Mouse (Mus musculus) forebrain, postnatal 0 days (tissue): ENCODE measurements around the gene Taf5l. TPM values are rescaled to one million over a fixed set of nuclear protein-coding genes. Genes with fewer than 3 reads are reported as not detected.
"Not testable (repeated sequence)": the region's sequence is repeated elsewhere in the genome, so short reads cannot be mapped to it uniquely, and the experiment has no call there.

Experiments used
- ATAC-seq: fragments of 200-750 bp; cut with Nextera tagmentation; 2 replicates; pipeline ENCODE4 v1.8.0; 2017; ENCODE audit warnings: mild to moderate bottlenecking, moderate library complexity
- DNase-seq: peaks from one replicate; pipeline ENCODE4 v3.0.0-alpha.2; 2015
- H3K27ac ChIP-seq: fragments of 300-500 bp; sonication (generic); 2 replicates; pipeline ENCODE4 v1.5.1; 2014; ENCODE audit warnings: low read depth, mild to moderate bottlenecking, antibody characterized with exemption, low read length, moderate library complexity, mixed read lengths
- H3K27me3 ChIP-seq: fragments of 300-500 bp; sonication (generic); 2 replicates; pipeline ENCODE4 v1.6.1; 2014; ENCODE audit warnings: mild to moderate bottlenecking, low read length, mixed read lengths; ENCODE audit not compliant: insufficient read depth
- H3K36me3 ChIP-seq: fragments of 300-500 bp; sonication (generic); 2 replicates; pipeline ENCODE4 v1.6.1; 2014; ENCODE audit warnings: mild to moderate bottlenecking, moderate library complexity; ENCODE audit not compliant: insufficient read depth
- H3K4me1 ChIP-seq: fragments of 300-500 bp; sonication (generic); 2 replicates; pipeline ENCODE4 v1.6.1; 2014; ENCODE audit warnings: antibody characterized with exemption; ENCODE audit not compliant: insufficient read depth
- H3K4me2 ChIP-seq: fragments of 300-500 bp; sonication (generic); 2 replicates; pipeline ENCODE4 v1.6.1; 2014; ENCODE audit warnings: low read depth, mild to moderate bottlenecking, moderate library complexity
- H3K4me3 ChIP-seq: fragments of 300-500 bp; sonication (generic); 2 replicates; pipeline ENCODE4 v1.5.1; 2014; ENCODE audit warnings: low read depth, low read length, mixed read lengths
- H3K9ac ChIP-seq: fragments of 300-500 bp; sonication (generic); 2 replicates; pipeline ENCODE4 v1.6.1; 2014; ENCODE audit warnings: mild to moderate bottlenecking
- H3K9me3 ChIP-seq: fragments of 300-500 bp; sonication (generic); 2 replicates; pipeline ENCODE4 v1.6.1; 2016; ENCODE audit warnings: low read length
- CTCF ChIP-seq: sonication (generic); IDR thresholded peaks from 2 replicates; pipeline ENCODE4 v1.5.1; 2016; ENCODE audit warnings: antibody characterized with exemption, control low read depth, low read depth
- WGBS: fragments of 180-500 bp; shearing (Covaris S2); extraction: QIAGEN DNeasy Blood & Tissue Kit; methylation state at CpG from one replicate; pipeline ENCODE4 v1.1.7; 2014; 5-methylcytosine and 5-hydroxymethylcytosine counted together
- polyA plus RNA-seq: library from polyadenylated mRNA; unstranded; fragments of >200 nt; fragmentation: Nextera tagmentation; extraction: Ambion mirVana; gene quantifications from 2 replicates; pipeline ENCODE4 v1.2.1, GENCODE M21; 2015
- total RNA-seq: library from RNA; depleted of rRNA; stranded (reverse); fragments of >200 nt; gene quantifications from 2 replicates; pipeline ENCODE4 v1.2.3, GENCODE M21; 2014

Gene Taf5l
- total and polyA plus RNA-seq, 2 experiments from 2014 or later, result 24.4 to 39.8 TPM

- ATAC-seq, result no peak
- DNase-seq, result no peak
- H3K36me3 ChIP-seq, result peaks cover 71% of the 10 kb centered on the region
- H3K27me3 ChIP-seq, result no peaks in the 10 kb centered on the region
- 95% methylated on average over 7 of the region's 7 CpGs for WGBS
- H3K4me1 ChIP-seq, result no peaks in the 10 kb centered on the region
- no peak overlapping the region for H3K4me2 ChIP-seq
- no peak overlapping the region for H3K9ac ChIP-seq
- no peaks in the 10 kb centered on the region for H3K9me3 ChIP-seq
- no peak for TF ChIP-seq CTCF
- no peak overlapping the region for H3K27ac ChIP-seq
- H3K4me3 ChIP-seq, result no peak overlapping the region
Observed at GRCm38 (mm10) chr8:124038121-124038520, 16.9 kb upstream of the Taf5l start.

DNA sequence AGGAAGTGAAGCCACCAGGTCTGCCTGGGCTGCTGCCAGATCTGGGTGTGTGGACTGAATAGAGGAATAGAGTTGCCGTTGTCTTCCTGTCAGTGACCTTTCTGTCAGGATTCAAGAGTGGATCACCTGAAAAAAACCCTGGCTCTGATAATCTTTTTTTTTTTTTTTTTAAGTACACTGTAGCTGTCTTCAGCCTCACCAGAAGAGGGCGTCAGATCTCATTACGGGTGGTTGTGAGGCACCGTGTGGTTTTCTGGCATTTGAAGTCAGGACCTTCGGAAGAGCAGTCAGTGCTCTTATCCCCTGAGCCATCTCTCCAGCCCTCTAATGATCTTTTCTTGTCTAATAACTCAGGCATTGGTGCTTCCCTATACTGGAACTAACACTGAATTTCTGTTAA lies 12.2 kb upstream of the Taf5l start:
- no peaks in the 10 kb centered on the region for H3K4me1 ChIP-seq
- H3K27me3 ChIP-seq, result no peaks in the 10 kb centered on the region
- H3K9me3 ChIP-seq, result no peaks in the 10 kb centered on the region
- H3K4me3 ChIP-seq, result no peak overlapping the region
- DNase-seq, result no peak
- H3K27ac ChIP-seq, result no peak overlapping the region
- 59% methylated on average over 5 of the region's 5 CpGs for whole genome bisulfite sequencing
- no peak overlapping the region for H3K9ac ChIP-seq
- H3K36me3 ChIP-seq, result peaks cover 85% of the 10 kb centered on the region
- TF ChIP-seq CTCF, result peak; percentile 34
- ATAC-seq, result no peak
- H3K4me2 ChIP-seq, result no peak overlapping the region

GRCm38 (mm10) chr8:124027831-124028230 lies 6.6 kb upstream of the Taf5l start:
- Histone ChIP-seq H3K4me2 (no peak overlapping the region), H3K27me3 (no peaks in the 10 kb centered on the region), H3K27ac (no peak overlapping the region), H3K4me3 (no peak overlapping the region), H3K9me3 (no peaks in the 10 kb centered on the region), H3K9ac (no peak overlapping the region), H3K36me3 (peaks cover 52% of the 10 kb centered on the region), H3K4me1 (no peaks in the 10 kb centered on the region)
- WGBS, result 91% methylated on average over 6 of the region's 6 CpGs
- ATAC-seq, result no peak
- no peak for DNase-seq
- no peak for TF ChIP-seq CTCF

- not testable (repeated sequence) for H3K4me2 ChIP-seq, H3K27me3 ChIP-seq, H3K4me3 ChIP-seq, H3K27ac ChIP-seq, ATAC-seq, H3K9me3 ChIP-seq, H3K9ac ChIP-seq, H3K4me1 ChIP-seq, DNase-seq
- H3K36me3 ChIP-seq, result peaks cover 41% of the 10 kb centered on the region
- 81% methylated on average over 2 of the region's 2 CpGs for WGBS
Observed at GRCm38 (mm10) chr8:124026265-124026664, 5.1 kb upstream of the Taf5l start.

DNA sequence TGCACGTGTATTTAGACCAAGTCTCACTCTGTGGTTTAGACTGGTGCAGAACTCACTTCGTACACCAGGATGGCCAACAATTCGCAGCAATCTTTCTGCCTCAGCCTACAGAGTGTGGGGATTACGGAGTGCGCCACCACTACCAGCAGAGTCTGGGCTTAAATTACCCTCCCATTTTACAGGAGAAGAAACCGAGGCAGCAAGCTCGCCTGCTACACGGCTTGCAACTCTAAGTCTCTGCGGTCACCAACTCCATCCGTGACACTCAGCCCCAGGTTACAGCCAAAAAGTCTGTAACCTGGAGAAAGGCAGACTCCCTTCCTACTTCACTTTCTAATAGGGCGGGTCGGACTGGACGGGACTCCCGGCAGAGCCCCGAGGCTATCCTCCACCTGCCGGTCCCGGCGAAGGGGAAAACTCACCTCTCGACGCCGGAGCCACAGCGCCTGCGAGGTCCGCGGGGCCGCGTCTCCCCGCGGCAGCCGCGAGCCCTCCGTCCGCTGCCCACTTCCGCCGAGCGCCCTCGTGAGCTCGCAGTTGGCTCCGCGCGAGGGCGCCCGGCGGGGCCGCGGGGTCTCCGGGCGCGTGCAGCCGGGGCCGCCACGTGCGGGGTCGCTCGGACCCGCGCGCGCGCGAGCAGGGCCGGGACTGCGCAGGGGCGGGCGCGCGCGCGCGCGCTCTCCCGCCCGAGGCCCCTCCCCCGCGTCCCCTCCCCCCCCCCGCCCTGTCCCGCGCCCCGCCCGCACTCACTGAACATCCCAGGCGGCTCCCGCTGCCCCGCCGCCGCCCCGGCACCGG lies 559 bp downstream of the Taf5l start:
- 2% methylated on average over 44 of the region's 87 CpGs for WGBS
- DNase-seq (peak; percentile 83), ATAC-seq (peak; percentile 88)
- TF ChIP-seq CTCF, result peak; percentile 30
- Histone ChIP-seq H3K4me3 (peak overlapping the region; percentile 63), H3K27ac (peak overlapping the region; percentile 92), H3K9ac (peak overlapping the region; percentile 59), H3K4me1 (peaks cover 9% of the 10 kb centered on the region; the same call in 1 of the 2 replicates), H3K4me2 (peak overlapping the region; percentile 73), H3K27me3 (no peaks in the 10 kb centered on the region), H3K9me3 (no peaks in the 10 kb centered on the region), H3K36me3 (peaks cover 5% of the 10 kb centered on the region; the same call in 1 of the 2 replicates)

- Histone ChIP-seq H3K4me1 (peaks cover 9% of the 10 kb centered on the region; the same call in 1 of the 2 replicates), H3K4me3 (peak overlapping the region; percentile 63; the same call in 1 of the 2 replicates), H3K9me3 (no peaks in the 10 kb centered on the region), H3K36me3 (peaks cover 5% of the 10 kb centered on the region; the same call in 1 of the 2 replicates), H3K9ac (peak overlapping the region; percentile 59; the same call in 1 of the 2 replicates), H3K27ac (no peak overlapping the region), H3K27me3 (no peaks in the 10 kb centered on the region), H3K4me2 (peak overlapping the region; percentile 73)
- no peak for TF ChIP-seq CTCF
- 35% methylated on average over 13 of the region's 13 CpGs for WGBS
- ATAC-seq (no peak), DNase-seq (no peak)
Observed at GRCm38 (mm10) chr8:124019782-124020181, 1.4 kb downstream of the Taf5l start.

DNA sequence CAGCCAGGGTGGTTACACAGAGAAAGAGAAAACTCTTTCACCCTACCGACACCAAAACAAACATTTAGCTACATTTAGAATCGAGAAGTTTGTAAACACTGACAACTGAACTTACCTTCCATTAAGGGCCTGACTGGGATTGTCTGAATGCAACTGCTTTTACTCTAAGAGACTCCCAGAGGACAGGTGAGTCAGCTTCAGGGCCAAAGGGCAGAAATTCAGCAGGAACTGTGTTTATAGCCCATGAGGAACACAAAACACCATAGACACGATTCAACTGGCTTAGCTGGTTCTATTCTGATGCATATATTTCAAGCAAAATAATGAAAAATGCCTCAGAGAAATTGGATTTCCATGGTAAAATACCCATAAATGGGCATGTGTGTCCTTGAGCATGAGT lies 6.4 kb downstream of the Taf5l start:
- no peak overlapping the region for H3K4me3 ChIP-seq
- 0 out of 2 replicates have a peak, but pooled peaks cover under 1% of the 10 kb centered on the region for H3K36me3 ChIP-seq
- 86% methylated on average over 3 of the region's 3 CpGs for WGBS
- no peak overlapping the region for H3K9ac ChIP-seq
- no peak overlapping the region for H3K4me2 ChIP-seq
- TF ChIP-seq CTCF, result no peak
- peaks cover 5% of the 10 kb centered on the region; the same call in 1 of the 2 replicates for H3K4me1 ChIP-seq
- H3K27me3 ChIP-seq, result no peaks in the 10 kb centered on the region
- no peaks in the 10 kb centered on the region for H3K9me3 ChIP-seq
- DNase-seq (no peak), ATAC-seq (no peak)
- H3K27ac ChIP-seq, result no peak overlapping the region

DNA sequence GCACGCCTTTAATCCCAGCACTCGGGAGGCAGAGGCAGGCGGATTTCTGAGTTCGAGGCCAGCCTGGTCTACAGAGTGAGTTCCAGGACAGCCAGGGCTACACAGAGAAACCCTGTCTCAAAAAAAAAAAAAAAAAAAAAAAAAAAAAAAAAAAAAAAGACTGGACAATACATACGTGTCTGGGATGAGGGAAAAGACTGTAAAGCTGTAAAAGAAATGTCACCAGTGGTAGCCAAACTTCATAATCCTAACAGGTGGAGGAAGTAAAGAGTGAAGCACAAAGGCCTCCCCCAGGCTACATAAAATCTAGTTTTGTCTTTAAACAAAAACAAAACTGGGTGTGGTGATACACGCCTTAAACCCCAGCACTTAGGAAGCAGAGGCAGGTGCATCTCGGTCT lies 6.9 kb downstream of the Taf5l start:
- not testable (repeated sequence) for H3K4me2 ChIP-seq, H3K4me3 ChIP-seq, ATAC-seq, H3K27ac ChIP-seq, H3K27me3 ChIP-seq, H3K9ac ChIP-seq, DNase-seq, H3K9me3 ChIP-seq, H3K36me3 ChIP-seq, H3K4me1 ChIP-seq
- WGBS, result 95% methylated on average over 7 of the region's 7 CpGs
